29 mouse cellular contexts compared by ENCODE assay signal in the genomic region with DNA sequence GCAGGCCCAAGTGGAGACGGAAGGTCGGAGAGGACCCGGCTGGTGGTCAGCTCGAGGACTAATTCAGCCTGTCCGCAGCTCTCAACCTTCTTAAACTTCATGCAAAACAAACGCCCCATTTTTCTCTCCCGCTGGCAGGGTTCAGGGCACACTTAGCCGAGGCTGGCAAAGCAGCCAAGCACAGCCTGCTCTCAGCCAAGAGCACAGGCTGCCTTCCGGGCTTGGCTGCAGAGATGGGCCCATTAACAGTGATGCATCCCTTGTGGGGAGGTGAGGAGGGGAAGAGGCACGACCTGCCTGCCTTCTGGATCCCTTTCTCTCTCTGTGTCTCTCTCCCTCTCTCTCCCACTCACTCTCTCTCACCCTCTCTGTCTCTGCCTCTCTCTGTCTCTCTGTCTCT. TPM values are rescaled to one million over a fixed set of nuclear protein-coding genes. Genes with fewer than 3 reads are reported as not detected.
DNase-seq lines count a peak whose midpoint lies in the region; ATAC-seq lines count a peak whose summit lies in the region.
"Had no signal": no experiment of that assay in that cellular context is flagged by ENCODE, and none has a peak within 500 bp of the region (broad histone marks: within the 10 kb centered on the region; RNA-seq: fewer than 3 reads in every experiment).

No protein-coding gene starts in this region.

- H3K9ac ChIP-seq in forebrain, embryonic 15.5 days (replicated peaks): no peak overlapping the region
- H3K9ac ChIP-seq in forebrain, embryonic 11.5 days (ENCODE audit: low read length): no peak overlapping the region
- H3K9ac ChIP-seq in neural tube, embryonic 13.5 days: no peak overlapping the region
- H3K9ac ChIP-seq: heart, embryonic 12.5 days; hindbrain, embryonic 14.5 days; intestine, embryonic 15.5 days; limb, embryonic 15.5 days; neural tube, embryonic 15.5 days had no signal

- no peak for DNase-seq in forebrain, embryonic 11.5 days (ENCODE audit: low spot score)
- no peak for DNase-seq in neural tube, embryonic 10.5 days (ENCODE audit: extremely low spot score, low spot score)
- DNase-seq in cerebellum, postnatal 10 days: peak; percentile 9 to 66
- DNase-seq in thymus, postnatal 4 days: no peak
- DNase-seq in lung, postnatal 10 days: no peak
- no peak for DNase-seq in frontal cortex, postnatal 36 days (ENCODE audit: low spot score in 2 of 2)
- DNase-seq: adrenal gland, postnatal 36 days; gastrocnemius, postnatal 14 days; heart, adult 11 months; heart, postnatal 10 days; kidney, adult 8-10 months; kidney, postnatal 36 days; layer of hippocampus, adult 9-11 months; right cerebral cortex, adult 18-20 months; right cerebral cortex, postnatal 4 days; thymus, postnatal 14 days had no signal

- WGBS in forebrain, embryonic 15.5 days: 71% methylated on average over 10 of the region's 10 CpGs
- WGBS in forebrain, embryonic 11.5 days: 81% methylated on average over 10 of the region's 10 CpGs
- 72% methylated on average over 10 of the region's 10 CpGs for WGBS in neural tube, embryonic 13.5 days

- H3K9me3 ChIP-seq in forebrain, embryonic 15.5 days: no peaks in the 10 kb centered on the region
- no peaks in the 10 kb centered on the region for H3K9me3 ChIP-seq in forebrain, embryonic 11.5 days (ENCODE audit: control insufficient read depth, low read length)
- H3K9me3 ChIP-seq in neural tube, embryonic 13.5 days: no peaks in the 10 kb centered on the region
- H3K9me3 ChIP-seq: heart, embryonic 12.5 days; intestine, embryonic 15.5 days; limb, embryonic 15.5 days; midbrain, embryonic 10.5 days; neural tube, embryonic 15.5 days had no signal

- H3K4me1 ChIP-seq in forebrain, embryonic 15.5 days: peaks cover 14% of the 10 kb centered on the region
- peaks cover 1% of the 10 kb centered on the region; the same call in 1 of the 2 replicates for H3K4me1 ChIP-seq in forebrain, embryonic 11.5 days (replicated peaks; ENCODE audit: control insufficient read depth, insufficient read depth, low read length)
- peaks cover 62% of the 10 kb centered on the region for H3K4me1 ChIP-seq in neural tube, embryonic 13.5 days (replicated peaks)

- no peak overlapping the region for H3K4me3 ChIP-seq in forebrain, embryonic 15.5 days
- H3K4me3 ChIP-seq in forebrain, embryonic 11.5 days (ENCODE audit: low read depth, low read length): no peak overlapping the region
- H3K4me3 ChIP-seq in neural tube, embryonic 13.5 days: no peak overlapping the region
- H3K4me3 ChIP-seq: erythroblast, embryonic 14.5 days; heart, embryonic 12.5 days; intestine, embryonic 15.5 days; limb, embryonic 15.5 days; midbrain, embryonic 10.5 days; myocyte; neural tube, embryonic 15.5 days had no signal

- no peak for ATAC-seq in forebrain, embryonic 15.5 days (replicated peaks)
- ATAC-seq in forebrain, embryonic 11.5 days (replicated peaks; ENCODE audit: low FRiP score): no peak
- ATAC-seq in neural tube, embryonic 13.5 days (ENCODE audit: low read depth): no peak
- ATAC-seq: CD4-positive, CD25-positive, alpha-beta regulatory T cell, adult 4 months; intestine, embryonic 15.5 days; lung, postnatal 0 days; midbrain, embryonic 16.5 days had no signal

- H3K27ac ChIP-seq in forebrain, embryonic 15.5 days (replicated peaks): peak overlapping the region; percentile 43; the same call in 1 of the 2 replicates
- no peak overlapping the region for H3K27ac ChIP-seq in forebrain, embryonic 11.5 days (ENCODE audit: low read depth, low read length)
- H3K27ac ChIP-seq in neural tube, embryonic 13.5 days (replicated peaks): peak overlapping the region; percentile 83; the same call in 1 of the 2 replicates
- H3K27ac ChIP-seq: intestine, embryonic 15.5 days; limb, embryonic 15.5 days had no signal

- no peak overlapping the region for H3K4me2 ChIP-seq in forebrain, embryonic 15.5 days (replicated peaks)
- H3K4me2 ChIP-seq in forebrain, embryonic 11.5 days (ENCODE audit: low read depth, low read length, severe bottlenecking): no peak overlapping the region
- no peak overlapping the region for H3K4me2 ChIP-seq in neural tube, embryonic 13.5 days
- H3K4me2 ChIP-seq: heart, embryonic 12.5 days; hindbrain, embryonic 14.5 days; intestine, embryonic 15.5 days; limb, embryonic 15.5 days; neural tube, embryonic 15.5 days had no signal

- H3K27me3 ChIP-seq in forebrain, embryonic 15.5 days: no peaks in the 10 kb centered on the region
- H3K27me3 ChIP-seq in forebrain, embryonic 11.5 days (ENCODE audit: control insufficient read depth, insufficient read depth, low read length): no peaks in the 10 kb centered on the region
- no peaks in the 10 kb centered on the region for H3K27me3 ChIP-seq in neural tube, embryonic 13.5 days
- H3K27me3 ChIP-seq: heart, embryonic 12.5 days; intestine, embryonic 15.5 days; neural tube, embryonic 15.5 days had no signal

- 0 out of 2 replicates have a peak, but pooled peaks cover 4% of the 10 kb centered on the region for H3K36me3 ChIP-seq in forebrain, embryonic 15.5 days
- peaks cover 4% of the 10 kb centered on the region; the same call in 1 of the 2 replicates for H3K36me3 ChIP-seq in forebrain, embryonic 11.5 days (ENCODE audit: control insufficient read depth, insufficient read depth, low read length)
- H3K36me3 ChIP-seq in neural tube, embryonic 13.5 days: peaks cover 24% of the 10 kb centered on the region
- H3K36me3 ChIP-seq: intestine, embryonic 15.5 days; limb, embryonic 15.5 days had no signal

RNA-seq across cellular contexts. Expression of gene Trp53i11, which starts 28.4 kb away (rescaled TPM):
- 90.5 and 110 TPM in 2 replicates for polyA plus RNA-seq in forebrain, embryonic 15.5 days (2015; fragmentation: Nextera tagmentation; extraction: Ambion mirVana)
- polyA plus RNA-seq in forebrain, embryonic 11.5 days (2014; fragmentation: Nextera tagmentation; extraction: Ambion mirVana): 155 and 170 TPM in 2 replicates
- polyA plus RNA-seq in neural tube, embryonic 13.5 days (2015; fragmentation: Nextera tagmentation; extraction: Ambion mirVana): 137 and 150 TPM in 2 replicates

Comparison
In these comparisons a context has a peak if more than half of its experiments do, and no peak if none do; other contexts are left out.
1. DNase-seq: peak in cerebellum, postnatal 10 days (2 of 2); none in forebrain, embryonic 11.5 days (single experiment), neural tube, embryonic 10.5 days (single experiment), thymus, postnatal 4 days (single experiment), lung, postnatal 10 days (single experiment) and frontal cortex, postnatal 36 days (0 of 2).